Mouse (Mus musculus) erythroblast, embryonic 14.5 days (primary cell): ENCODE results near the gene Anpep.

Source experiments
- GATA1 ChIP-seq: IDR thresholded peaks from 2 replicates; pipeline ENCODE4 v1.6.1; 2012; ENCODE audit warnings: low read length, inconsistent platforms, mixed read lengths
- TAL1 ChIP-seq: IDR thresholded peaks from 3 replicates; pipeline ENCODE4 v1.6.1; 2012; ENCODE audit warnings: low read length, inconsistent platforms, mixed read lengths

DNA sequence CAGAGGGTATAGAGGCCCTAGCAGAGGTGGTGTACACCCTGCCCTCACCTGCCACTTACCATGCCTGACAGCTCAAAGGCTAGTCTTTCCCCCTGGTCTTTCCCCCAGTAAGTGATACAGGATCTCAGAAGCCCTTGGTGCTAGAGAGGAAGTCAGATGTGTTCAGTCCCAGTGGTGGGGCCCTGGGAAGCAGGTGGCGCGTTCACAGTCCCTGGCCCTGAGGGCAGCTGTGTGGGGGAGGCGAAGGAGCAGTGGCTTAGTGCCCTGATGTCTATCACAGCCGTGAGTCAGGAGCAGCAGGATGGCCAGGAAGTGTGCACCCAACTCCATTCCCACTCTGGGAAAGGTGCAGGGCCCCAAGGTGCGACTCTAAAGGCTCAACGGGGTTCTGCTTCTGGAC lies 19.2 kb upstream of the Anpep start:
- TF ChIP-seq GATA1 (no peak), TAL1 (no peak)
